Mouse (Mus musculus): ENCODE measurements at regions not wholly inside any gene's neighbourhood (a gene's known extent, or its start where the extent isn't known, plus 50 kb on each side); places are given as distances from the start of the nearest gene placed in this dataset.

DNA sequence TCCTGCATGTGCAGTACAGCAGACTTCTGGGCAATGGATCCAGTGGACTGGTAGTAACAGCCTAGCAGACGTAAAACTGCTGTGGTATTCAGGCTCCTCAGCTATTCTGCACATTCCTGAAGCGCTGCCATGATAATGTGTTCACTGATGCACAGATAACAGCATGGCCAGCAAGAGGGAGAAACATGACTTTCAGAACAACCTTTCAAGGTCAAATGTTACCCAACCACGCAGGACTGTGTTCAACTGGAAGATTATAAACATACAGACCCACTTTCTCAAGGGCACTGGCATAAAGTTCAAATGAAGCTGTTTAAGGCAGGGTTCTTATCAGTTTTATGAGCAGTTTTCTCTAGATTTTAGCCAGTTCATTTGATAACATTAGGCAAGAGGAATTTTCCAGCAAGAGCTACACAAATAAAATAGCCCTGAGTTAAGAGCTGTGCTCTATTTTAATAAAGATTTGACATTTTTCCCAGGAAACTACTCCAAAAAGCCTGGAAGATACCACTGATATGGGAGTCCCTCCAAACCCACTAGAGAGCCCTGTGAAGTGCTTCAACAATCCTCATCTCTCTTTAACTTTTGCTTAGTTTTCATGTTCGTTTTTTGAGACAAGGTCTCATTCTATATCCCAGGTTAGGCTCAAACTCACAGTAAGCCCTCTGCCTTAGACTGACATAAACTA lies 311.6 kb upstream of the Cited2 start:
- intact Hi-C loops (cut with DNase I): no loop called here
- no peak for DNase-seq

DNA sequence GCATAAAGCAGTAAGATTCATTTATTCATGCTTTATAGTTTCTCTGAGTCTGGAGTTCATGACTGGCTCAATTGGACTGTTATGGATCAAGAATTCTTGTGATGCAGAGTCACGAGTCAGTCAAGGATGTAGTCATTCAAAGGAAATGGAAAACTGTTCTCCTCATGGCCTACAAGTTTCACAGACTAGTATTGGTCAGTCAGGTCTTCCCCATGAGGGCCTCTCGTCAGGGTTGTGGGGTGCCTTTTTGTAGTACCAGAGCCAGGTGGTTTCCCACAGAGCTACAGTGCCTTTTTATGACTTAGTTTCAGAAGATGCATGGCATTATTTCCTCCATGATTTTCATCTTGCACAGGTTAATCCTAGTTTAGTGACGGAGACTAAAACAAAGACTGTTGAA lies 307.9 kb upstream of the Cited2 start:
- DNase-seq: no peak
- intact Hi-C loops (cut with DNase I): no loop called here

DNA sequence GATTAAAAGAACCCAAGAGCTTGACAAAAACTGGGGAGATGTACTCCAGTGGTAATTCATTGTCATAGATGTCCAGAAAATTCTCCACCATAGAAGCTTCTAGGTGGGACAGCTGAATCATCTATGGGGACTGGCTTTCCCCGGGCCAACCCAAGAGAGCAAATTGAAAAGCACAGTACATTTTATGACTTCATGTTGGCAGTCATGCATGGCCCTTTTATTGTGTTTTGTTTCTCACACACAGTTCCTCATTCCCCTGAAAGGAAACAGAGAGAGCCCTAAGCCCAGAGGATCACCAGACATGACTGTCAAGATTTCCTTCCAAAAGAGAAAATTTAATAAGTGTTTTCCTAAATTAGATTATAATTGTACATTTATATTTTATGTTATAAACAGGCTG lies 306.9 kb upstream of the Cited2 start:
- no peak for DNase-seq

DNA sequence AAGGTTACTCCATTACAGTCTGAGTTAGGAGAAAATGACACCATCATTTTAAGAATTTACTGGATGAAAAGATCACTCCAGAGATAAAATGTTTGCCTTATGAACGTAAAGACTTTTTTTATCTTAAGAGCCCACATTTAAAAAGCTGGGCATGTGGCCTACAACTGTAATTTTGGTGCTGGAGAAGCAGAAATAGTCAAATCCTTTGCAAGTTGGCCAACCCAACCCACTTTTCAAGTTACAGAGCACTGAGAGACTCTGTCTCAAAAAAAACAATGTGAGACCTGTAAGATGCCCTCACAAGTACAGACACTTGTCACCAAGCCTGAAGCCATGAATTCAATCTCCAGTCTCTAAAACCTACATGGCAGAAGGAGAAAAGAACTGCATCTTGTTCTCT lies 305.6 kb upstream of the Cited2 start:
- DNase-seq: no peak

More for the DNA sequence above, 306.9 kb upstream of the Cited2 start:
- intact Hi-C loops (cut with DNase I): no loop called here

DNA sequence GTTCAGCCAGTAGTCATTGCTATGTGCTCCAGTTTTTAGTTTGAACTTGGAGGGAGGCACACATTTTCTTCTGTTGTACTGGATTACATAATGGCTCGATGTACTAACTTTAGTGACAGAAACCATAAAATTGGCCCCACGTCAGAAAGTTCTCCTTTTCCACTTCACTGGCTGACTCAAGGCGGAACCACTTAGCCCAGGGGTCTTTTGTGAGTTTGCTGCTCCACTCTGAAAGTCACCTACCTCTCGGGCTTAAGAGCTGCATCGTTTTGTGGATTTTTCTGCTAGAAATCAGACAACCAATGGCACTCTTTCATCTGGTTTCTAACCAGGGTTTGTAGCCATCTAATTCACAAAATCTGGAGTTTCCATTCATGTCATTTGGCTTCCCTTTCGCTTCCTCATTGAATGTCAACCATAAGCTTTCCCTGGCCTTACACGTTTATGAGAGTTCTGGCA lies 304.8 kb upstream of the Cited2 start:
- intact Hi-C loops (cut with DNase I): no loop called here
- DNase-seq: no peak

More for the DNA sequence above, 305.6 kb upstream of the Cited2 start:
- intact Hi-C loops (cut with DNase I): no loop called here

DNA sequence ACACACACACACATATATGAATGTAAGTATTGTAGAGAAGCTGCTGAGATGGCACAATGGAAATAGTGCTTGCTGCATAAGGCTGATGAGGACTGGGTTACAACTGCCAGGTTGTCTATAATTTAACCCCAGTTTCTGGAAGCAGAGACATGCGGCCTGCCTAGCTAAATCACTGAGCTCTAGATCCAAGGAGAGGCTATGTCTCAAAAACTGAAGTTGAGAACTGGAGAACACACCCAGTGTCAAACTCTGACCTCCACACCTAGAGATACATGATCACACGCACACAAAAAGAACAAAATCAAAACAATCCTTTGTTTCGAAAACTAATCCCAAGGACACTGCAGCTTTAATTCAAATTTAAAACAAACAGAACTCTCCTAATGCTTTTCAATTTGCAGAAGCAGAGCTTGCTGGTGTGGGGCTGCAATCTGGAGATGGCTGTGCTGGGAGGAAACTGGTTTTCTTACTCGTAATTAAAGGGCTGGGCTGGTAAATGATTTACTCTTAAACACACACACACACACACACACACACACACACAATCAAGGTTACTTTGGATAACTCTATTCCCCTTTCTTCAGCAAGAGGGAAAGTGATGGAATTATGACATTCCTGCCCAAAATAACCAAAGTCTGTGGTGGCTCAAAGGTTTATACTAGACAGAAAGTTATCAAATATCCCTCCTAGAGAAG lies 299.3 kb upstream of the Cited2 start:
- intact Hi-C loops (cut with DNase I): loop anchor here (10.0 kb wide), 1 partner anchor 301 kb away; the partner anchor contains the start of gene Cited2
- no peak for DNase-seq

DNA sequence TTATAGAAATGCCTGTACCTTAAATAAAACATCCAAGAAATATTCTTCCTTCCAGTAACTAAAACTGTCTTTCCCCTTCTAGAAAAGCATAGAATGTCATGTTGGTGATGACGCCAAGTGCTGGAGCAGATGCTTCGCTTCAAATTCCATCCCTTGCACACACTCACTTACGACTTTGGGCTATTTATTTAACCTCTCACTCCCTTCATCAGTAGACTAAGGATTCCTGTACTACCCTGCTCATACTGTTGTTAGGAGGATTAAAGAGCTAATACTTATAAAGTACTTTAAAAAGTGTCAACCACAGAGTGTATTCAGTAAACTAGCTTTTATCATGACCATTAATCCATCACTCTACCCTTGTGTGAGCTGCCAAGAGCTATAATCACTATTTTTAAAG lies 296.8 kb upstream of the Cited2 start:
- DNase-seq: no peak
- intact Hi-C loops (cut with DNase I): loop anchor here (10.0 kb wide), 1 partner anchor 299 kb away; the partner anchor contains the start of gene Cited2

DNA sequence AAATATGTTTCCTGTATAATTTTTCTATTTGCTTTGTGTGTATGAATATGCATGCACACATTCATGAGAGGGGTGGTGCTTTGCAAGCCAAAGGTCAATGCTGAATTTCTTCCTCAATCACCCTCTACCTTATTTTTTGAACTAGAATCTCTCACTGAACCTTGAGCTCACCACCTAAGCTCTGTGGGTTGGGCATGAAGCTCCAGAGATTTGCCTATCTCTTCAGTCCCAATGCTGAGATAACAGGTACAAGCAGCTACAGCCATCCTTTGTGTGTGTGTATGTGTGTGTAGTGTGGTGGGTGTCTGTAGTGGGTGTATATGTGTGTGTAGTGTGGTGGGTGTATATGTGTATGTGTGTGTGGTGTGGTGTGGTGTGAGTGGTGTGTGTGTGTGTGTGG lies 295.7 kb upstream of the Cited2 start:
- no peak for DNase-seq
- intact Hi-C loops (cut with DNase I): loop anchor here (10.0 kb wide), 1 partner anchor 297 kb away; the partner anchor contains the start of gene Cited2

DNA sequence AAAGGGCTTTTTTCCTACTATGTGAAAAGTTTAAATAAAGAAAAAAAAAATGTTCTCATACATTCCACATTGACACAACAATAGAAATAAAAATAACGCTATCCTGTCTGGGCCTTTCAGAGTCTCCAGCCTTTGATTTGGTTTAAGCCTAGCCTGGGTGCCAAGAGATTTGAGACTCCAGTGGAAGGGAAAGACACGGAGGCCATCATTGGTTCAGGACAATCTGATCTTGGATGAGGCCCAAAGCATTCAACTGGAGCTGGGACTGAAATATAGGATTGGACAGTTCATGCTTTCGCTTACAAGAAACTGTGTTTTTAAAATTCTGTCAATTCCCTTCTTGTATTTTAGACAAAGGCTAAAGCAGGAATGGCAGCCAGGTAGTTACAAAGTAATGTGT lies 294.7 kb upstream of the Cited2 start:
- DNase-seq: peak; percentile 16
- intact Hi-C loops (cut with DNase I): loop anchor here (10.0 kb wide), 1 partner anchor 296 kb away; the partner anchor contains the start of gene Cited2

DNA sequence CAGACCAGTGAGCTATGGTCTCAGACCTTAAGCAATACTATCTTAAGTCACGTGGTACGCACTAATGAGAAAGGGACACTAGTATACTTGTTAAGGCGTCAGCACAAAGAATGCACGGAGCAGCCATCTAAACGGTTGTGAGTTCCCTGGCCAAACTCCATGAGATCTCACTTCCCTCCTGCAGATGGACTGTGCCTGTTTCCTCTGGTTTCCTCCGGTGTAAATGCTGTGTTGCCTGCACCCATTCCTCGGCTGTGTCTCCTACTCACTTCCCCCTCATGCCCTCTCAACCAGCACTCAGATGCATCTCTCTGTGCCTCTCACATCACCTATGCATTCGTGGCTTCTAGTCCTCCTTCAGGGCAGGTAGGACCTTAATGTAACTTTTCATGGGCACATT lies 291.9 kb upstream of the Cited2 start:
- DNase-seq: no peak
- intact Hi-C loops (cut with DNase I): no loop called here

DNA sequence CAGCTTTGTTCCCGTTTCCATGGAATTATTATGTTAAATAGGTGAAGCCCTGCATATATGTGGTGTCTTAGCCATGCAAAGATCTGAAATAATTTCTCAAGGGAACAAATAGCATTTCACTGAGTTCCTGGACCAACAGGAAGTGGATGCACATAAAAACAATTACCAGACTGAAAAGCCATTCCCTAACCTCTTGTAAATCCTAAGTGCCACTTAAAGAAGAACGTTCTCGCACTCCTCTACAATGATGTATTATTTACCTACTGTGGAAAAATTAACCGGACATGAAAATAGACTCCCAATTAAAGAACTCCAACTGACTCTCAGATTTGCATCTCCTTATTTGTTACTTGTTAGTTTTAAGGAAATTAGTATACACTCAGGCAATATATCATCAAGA lies 288.9 kb upstream of the Cited2 start:
- intact Hi-C loops (cut with DNase I): no loop called here
- no peak for DNase-seq

DNA sequence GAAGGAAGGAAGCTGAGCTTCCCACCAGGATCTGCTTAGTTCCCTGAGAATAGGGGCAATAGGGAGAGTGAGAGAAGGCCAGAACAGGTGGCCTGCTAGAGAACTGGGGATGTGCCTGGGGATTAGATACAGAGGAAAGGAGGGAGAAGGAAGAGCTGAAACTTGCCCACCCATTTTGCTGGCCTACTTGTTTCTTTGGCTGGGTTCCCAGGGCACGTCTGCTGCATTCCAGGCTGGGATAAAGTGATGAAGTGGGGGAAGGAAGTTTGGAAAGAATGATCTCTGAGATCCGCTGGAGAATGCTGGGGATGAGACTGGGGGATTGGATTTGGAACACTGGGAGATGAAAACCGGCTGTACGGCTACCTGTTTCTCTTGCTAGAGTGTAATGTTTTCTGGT lies 272.8 kb upstream of the Cited2 start:
- peak; percentile 8 for DNase-seq
- intact Hi-C loops (cut with DNase I): no loop called here

DNA sequence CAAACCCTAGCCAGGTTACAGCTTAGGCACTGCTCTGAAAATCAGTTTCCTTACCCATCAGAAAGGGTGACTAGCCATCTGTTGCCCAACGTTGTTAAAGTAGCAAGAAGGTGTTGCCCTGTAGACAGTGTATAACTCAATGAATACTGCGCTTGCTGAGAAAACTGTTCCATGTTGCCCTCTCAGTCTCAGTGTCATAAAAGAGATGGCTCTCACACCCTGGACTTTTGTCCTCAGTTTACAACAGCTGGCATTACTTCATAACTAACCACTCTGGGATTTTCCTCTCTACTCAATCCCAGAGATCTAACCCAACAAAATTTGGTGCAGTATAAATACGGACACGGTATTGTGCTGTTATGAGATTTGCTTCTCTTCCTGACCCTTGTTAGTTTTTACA lies 252.1 kb upstream of the Cited2 start:
- intact Hi-C loops (cut with DNase I): no loop called here
- DNase-seq: no peak

DNA sequence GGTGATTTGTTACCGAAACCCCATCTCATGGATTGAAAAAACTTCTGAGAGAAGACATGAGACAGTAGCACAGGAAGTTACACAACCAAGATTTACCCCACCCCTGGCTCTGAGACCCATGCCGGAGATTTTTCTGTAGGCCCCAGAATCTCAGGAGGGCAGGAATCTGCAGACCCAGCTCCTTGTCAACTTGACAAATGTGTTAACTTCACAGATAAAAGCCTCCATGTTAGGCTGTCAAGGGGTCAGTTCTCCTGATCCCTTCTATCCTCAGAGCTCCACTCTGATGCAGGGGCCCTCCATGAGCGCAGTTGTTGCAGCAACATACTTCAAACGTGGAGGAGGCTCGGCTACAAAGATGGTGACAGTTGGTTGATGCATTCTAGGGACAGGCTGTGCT lies 250.5 kb upstream of the Cited2 start:
- intact Hi-C loops (cut with DNase I): no loop called here
- no peak for DNase-seq

DNA sequence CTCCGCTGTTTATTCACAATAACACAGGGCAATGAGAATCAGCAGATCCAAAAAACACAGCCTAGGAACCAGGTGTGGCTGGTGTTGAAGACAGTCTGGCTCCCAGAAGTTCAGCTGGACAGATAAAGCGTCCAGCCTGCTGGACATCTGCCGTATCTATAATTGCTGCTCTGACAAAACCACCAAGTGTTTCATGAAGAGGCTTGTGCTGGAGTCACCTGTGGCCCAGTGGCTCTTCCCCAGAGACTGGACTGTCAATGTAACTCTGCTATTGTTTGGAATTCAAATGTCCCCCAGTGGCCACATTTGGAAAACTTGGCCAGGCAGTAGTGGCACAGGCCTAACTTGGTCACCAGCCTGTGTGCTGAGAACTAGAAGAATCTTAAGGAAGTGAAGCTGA lies 247.0 kb upstream of the Cited2 start:
- intact Hi-C loops (cut with DNase I): no loop called here
- DNase-seq: no peak

DNA sequence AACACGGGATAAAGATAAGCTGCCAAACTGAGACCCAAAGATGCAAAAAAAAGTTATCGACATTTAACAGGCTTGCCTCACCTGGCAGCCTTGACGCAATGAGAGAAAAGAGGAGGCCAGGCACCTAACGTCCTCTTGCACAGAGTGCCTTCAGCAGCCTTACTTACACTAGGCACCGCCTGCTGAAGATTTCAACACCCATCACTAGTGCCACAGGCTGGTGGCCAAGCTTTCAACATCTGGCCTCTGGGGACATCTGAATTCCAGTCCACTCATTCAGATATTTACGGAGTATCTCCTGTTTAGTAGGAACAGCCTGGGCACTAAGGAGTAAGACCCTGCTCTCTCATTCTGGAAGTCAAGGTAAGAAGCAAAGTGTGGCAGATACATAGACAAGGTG lies 246.3 kb upstream of the Cited2 start:
- intact Hi-C loops (cut with DNase I): no loop called here
- DNase-seq: no peak

DNA sequence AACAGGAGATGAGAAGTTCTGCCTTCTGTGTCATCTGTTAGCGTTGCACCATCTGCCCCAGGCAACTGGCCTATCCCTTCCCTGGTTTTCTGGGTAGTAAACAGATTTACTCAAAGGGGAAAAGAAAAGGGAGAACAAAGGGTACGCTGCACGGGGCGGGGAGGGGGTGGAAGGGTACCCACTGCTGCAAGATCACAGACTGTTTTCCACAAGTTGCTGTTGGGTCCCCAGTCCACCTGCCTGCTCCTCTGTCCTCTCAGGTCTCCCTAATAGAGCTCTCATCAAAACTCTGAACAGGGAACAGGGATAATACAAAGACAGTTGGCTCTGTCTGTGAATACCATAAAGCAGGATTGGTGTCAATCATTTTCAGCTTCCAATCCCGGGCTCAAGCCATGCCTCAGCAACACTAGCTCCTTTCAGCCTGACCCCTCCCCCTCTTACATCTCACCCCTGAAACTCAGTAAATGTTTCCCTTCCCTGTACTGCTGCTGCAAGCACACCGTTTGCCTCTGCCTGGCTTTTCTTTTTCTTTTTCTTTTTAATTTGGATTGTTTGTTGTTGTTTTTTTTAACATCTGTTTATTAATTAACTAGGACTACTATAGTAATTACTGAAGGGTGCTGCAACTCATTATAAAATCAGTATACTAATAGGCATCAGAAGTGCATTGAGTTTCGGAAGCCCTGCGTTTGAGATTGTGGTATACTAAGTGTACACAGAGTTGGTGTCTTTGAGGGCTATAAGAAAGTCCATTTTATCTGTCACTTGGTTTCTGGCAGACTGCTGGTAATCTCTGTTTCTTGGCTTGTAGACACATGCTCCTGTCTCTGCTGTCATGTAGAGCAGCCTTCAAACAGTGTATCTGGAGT lies 244.0 kb upstream of the Cited2 start:
- intact Hi-C loops (cut with DNase I): no loop called here
- DNase-seq: peak; percentile 33

DNA sequence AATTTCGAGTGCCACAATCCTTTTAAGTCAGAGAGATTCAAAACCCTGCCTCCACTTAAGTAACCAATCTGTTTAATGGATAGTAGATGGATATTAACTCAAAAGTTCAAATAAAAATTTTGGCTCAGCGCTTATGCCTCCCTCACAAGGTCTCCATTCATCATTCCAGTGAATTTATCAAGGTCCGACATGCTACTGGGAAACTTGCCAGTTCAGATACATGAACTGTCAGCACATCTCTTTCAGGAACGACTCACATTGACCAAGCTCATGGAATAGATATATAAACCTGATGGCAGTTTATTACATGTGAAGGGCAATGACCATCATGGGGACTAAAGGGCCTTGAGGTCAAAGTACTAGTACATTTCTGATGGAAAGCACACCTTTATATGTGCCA lies 240.3 kb upstream of the Cited2 start:
- intact Hi-C loops (cut with DNase I): no loop called here

DNA sequence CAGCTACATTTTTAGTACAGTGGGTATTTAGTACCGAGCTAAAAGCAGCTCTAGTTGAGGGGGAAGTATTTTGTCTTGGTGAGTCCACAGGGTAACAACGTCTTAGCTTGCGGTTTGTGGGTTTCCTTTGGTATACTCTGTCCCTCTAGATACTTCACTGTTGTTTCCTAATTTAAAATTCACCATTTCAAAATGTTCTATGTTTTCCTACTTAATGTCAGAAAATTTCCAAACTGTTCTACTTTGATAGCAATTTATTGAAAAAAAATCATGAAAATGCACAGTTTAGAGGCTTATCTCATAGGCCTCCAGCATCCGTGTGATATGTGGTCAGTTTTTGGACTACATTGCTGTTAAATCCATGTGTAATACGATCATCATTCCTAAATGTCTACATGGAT lies 238.0 kb upstream of the Cited2 start:
- DNase-seq: no peak

More for the DNA sequence above, 240.3 kb upstream of the Cited2 start:
- no peak for DNase-seq

DNA sequence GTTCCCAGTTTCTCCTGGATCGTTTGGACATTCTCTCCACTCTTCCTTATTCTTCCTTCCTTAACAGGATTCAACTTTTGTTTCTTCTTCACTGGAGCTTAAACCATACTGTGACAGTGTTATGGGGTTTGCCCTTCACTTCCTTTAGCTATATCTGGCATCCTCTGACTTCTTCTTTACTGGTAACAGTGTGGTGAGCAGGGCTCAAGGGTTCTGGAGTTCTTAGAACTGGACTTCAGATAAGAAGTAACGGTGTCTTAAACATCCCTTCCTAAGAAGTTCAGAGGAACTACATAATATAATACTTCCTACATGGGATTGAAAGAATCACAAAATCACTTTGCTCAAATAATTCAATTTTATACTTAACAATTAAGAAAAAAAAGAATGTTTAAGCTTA lies 237.5 kb upstream of the Cited2 start:
- DNase-seq: no peak
- intact Hi-C loops (cut with DNase I): no loop called here

More for the DNA sequence above, 238.0 kb upstream of the Cited2 start:
- intact Hi-C loops (cut with DNase I): no loop called here

DNA sequence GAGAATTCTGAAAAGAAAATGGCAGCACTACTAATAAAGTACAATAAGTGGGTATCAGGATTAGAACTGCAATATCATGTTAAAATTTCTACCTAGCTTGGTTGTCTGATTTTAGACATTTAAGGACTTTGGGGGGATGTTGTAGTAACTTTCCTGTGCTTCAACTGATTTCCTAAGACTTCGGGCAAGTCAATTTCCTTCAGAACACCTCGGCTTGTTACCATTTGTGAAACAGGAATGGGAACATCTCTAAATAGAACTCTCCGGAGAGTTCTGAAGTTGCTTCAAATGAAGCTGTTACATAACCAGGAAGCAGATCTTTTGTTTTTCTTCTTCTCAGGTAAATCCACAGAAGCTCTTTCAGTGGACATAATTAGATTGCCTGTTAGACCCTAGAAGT lies 237.0 kb upstream of the Cited2 start:
- DNase-seq: no peak

More for the DNA sequence above, 237.0 kb upstream of the Cited2 start:
- intact Hi-C loops (cut with DNase I): no loop called here
